Comparison of ENCODE assay signal across 9 mouse cellular contexts in genomic region chr17:63413973-63414580, GRCm38 (mm10).
DNase-seq lines count a peak whose midpoint lies in the region; ATAC-seq lines count a peak whose summit lies in the region.
"Had no signal": no experiment of that assay in that cellular context is flagged by ENCODE, and none has a peak within 500 bp of the region (broad histone marks: within the 10 kb centered on the region; RNA-seq: fewer than 3 reads in every experiment).

No protein-coding gene starts in this region.

- H3K4me1 ChIP-seq in midbrain, embryonic 13.5 days (replicated peaks) = no peaks in the 10 kb centered on the region
- H3K4me1 ChIP-seq in midbrain, embryonic 11.5 days (ENCODE audit: control insufficient read depth, insufficient read depth, low read length) = no peaks in the 10 kb centered on the region

- H3K36me3 ChIP-seq in midbrain, embryonic 13.5 days = peaks cover 5% of the 10 kb centered on the region; the same call in 1 of the 2 replicates
- H3K36me3 ChIP-seq in midbrain, embryonic 11.5 days (ENCODE audit: control insufficient read depth, insufficient read depth, low read length) = no peaks in the 10 kb centered on the region

- no peak overlapping the region for H3K4me3 ChIP-seq in midbrain, embryonic 13.5 days (replicated peaks)
- no peak overlapping the region for H3K4me3 ChIP-seq in midbrain, embryonic 11.5 days (ENCODE audit: low read depth, low read length)
- H3K4me3 ChIP-seq: heart, embryonic 13.5 days had no signal

- H3K4me2 ChIP-seq in midbrain, embryonic 13.5 days (replicated peaks) = no peak overlapping the region
- H3K4me2 ChIP-seq in midbrain, embryonic 11.5 days = no peak overlapping the region
- H3K4me2 ChIP-seq: heart, embryonic 13.5 days had no signal

- no peak overlapping the region for H3K9ac ChIP-seq in midbrain, embryonic 13.5 days (replicated peaks)
- no peak overlapping the region for H3K9ac ChIP-seq in midbrain, embryonic 11.5 days (ENCODE audit: low read length)
- H3K9ac ChIP-seq: heart, embryonic 13.5 days had no signal

- DNase-seq in embryo, embryonic 10 days (ENCODE audit: low spot score) = peak; percentile 49
- DNase-seq in embryo, embryonic 9.5 days (ENCODE audit: extremely low spot score) = no peak
- DNase-seq in left cerebral cortex, postnatal 25 days (ENCODE audit: low spot score in 2 of 2) = peak; percentile 33 to 50
- no peak for DNase-seq in left cerebral cortex, adult 9 months (ENCODE audit: low spot score in 2 of 2)
- DNase-seq in c-Kit-positive CD71-positive TER-119-negative erythroid progenitor cells, embryonic 14.5 days (ENCODE audit: low read depth) = peak; percentile 38
- DNase-seq in naive thymus-derived CD4-positive, alpha-beta T cell, adult 2 months (ENCODE audit: low read depth) = peak; percentile 64
- DNase-seq in midbrain, embryonic 11.5 days (ENCODE audit: low spot score, missing footprints) = no peak

- intact Hi-C loops in left cerebral cortex, postnatal 25 days (cut with DNase I) = loop anchor here (2.0 kb wide), 1 partner anchor 89 kb away; no protein-coding TSS in a partner anchor

- 96% methylated on average over 1 of the region's 1 CpGs for WGBS in midbrain, embryonic 13.5 days
- 95% methylated on average over 1 of the region's 1 CpGs for WGBS in midbrain, embryonic 11.5 days

- H3K9me3 ChIP-seq in midbrain, embryonic 13.5 days = 0 out of 2 replicates have a peak, but pooled peaks cover 4% of the 10 kb centered on the region
- no peaks in the 10 kb centered on the region for H3K9me3 ChIP-seq in midbrain, embryonic 11.5 days (ENCODE audit: control insufficient read depth, low read length)

- no peak overlapping the region for H3K27ac ChIP-seq in midbrain, embryonic 13.5 days
- no peak overlapping the region for H3K27ac ChIP-seq in midbrain, embryonic 11.5 days (ENCODE audit: low read depth, low read length)
- H3K27ac ChIP-seq: heart, embryonic 13.5 days had no signal

- no peak for ATAC-seq in midbrain, embryonic 13.5 days
- no peak for ATAC-seq in midbrain, embryonic 11.5 days (ENCODE audit: low FRiP score)

- no peaks in the 10 kb centered on the region for H3K27me3 ChIP-seq in midbrain, embryonic 13.5 days
- H3K27me3 ChIP-seq in midbrain, embryonic 11.5 days (ENCODE audit: control insufficient read depth, insufficient read depth, low read length) = no peaks in the 10 kb centered on the region
- H3K27me3 ChIP-seq: heart, embryonic 13.5 days had no signal

Comparison
In these comparisons a context has a peak if more than half of its experiments do, and no peak if none do; other contexts are left out.
1. DNase-seq: peak in embryo, embryonic 10 days (single experiment), left cerebral cortex, postnatal 25 days (2 of 2), c-Kit-positive CD71-positive TER-119-negative erythroid progenitor cells, embryonic 14.5 days (single experiment) and naive thymus-derived CD4-positive, alpha-beta T cell, adult 2 months (single experiment); none in embryo, embryonic 9.5 days (single experiment), left cerebral cortex, adult 9 months (0 of 2) and midbrain, embryonic 11.5 days (single experiment).